Mouse (Mus musculus) monocyte, adult 2 months (primary cell): ENCODE measurements around the gene Abtb2.
A peak's percentile ranks its signal among the peaks of the same experiment; 100 is the strongest.

Experiments used
- DNase-seq, 2 experiments: peaks; one replicate each; pipeline ENCODE4 v3.0.0; 2022; ENCODE audit warnings: low spot score in 2 of 2, low read depth in 1 of 2

The Abtb2 gene

DNA sequence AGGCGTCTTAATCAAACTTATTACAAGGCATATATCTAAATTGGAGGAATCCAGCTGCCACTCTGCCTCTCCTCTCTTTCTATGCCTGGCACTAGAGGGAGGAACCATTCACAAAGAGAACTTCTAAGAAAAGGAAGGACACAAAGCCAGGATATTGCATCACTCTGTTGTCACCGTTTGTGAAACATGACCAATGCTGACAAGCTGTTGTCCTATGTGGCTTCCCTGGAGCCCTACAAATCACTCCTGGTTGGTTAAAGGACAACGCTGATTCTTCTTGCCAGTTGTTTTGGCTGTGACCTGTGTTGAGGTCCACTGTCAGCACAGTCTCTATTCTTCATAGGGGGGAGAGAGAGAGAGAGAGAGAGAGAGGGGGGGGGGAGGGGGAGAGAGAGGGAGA lies 17.2 kb downstream of the Abtb2 start:
- DNase-seq, result no peak

GRCm38 (mm10) chr2:103584093-103584492 lies 18.0 kb downstream of the Abtb2 start:
- DNase-seq, result no peak

DNA sequence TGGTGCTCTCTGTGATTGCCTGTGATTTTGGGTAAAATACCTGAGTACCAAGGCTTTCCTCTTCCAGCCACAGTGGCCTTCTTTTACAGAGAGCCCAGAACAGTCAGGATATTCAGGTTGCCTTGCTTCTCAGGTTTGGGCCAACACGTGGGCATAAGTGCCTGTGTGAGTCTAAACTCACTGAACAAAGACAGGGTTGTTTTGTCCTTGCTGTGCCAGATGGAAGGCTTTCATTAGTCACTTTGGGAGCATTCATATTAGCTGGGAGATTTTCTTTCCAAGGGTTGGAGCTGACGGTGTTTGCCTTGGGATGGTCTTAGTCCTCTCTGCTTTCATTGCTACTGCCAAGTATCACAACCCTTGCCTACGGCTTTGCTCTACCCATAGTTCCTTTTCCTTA lies 20.3 kb downstream of the Abtb2 start:
- no peak for DNase-seq

- DNase-seq, result no peak
Observed at GRCm38 (mm10) chr2:103588776-103589175, 22.7 kb downstream of the Abtb2 start.

DNA sequence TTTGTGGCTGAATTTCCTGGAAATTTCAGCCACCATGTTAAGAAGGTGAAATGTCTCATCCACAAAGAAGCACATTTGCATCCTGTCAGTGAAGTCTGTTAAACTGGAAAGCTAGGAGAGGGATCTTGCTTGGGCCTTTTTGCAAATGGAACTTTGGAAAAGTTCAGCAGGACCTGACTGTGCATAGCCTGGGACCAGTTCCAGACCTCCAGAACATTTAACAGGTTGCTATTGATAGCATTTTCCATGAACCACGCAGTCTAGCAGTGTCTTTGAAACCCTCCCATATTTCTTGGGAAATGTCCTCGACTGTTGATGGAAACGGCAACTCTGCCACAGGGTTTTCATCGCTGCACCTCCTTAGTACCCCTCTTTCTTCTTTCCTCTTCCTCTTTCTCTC lies 23.3 kb downstream of the Abtb2 start:
- DNase-seq, result no peak

- DNase-seq, result no peak
Observed at GRCm38 (mm10) chr2:103590645-103591044, 24.5 kb downstream of the Abtb2 start.

DNA sequence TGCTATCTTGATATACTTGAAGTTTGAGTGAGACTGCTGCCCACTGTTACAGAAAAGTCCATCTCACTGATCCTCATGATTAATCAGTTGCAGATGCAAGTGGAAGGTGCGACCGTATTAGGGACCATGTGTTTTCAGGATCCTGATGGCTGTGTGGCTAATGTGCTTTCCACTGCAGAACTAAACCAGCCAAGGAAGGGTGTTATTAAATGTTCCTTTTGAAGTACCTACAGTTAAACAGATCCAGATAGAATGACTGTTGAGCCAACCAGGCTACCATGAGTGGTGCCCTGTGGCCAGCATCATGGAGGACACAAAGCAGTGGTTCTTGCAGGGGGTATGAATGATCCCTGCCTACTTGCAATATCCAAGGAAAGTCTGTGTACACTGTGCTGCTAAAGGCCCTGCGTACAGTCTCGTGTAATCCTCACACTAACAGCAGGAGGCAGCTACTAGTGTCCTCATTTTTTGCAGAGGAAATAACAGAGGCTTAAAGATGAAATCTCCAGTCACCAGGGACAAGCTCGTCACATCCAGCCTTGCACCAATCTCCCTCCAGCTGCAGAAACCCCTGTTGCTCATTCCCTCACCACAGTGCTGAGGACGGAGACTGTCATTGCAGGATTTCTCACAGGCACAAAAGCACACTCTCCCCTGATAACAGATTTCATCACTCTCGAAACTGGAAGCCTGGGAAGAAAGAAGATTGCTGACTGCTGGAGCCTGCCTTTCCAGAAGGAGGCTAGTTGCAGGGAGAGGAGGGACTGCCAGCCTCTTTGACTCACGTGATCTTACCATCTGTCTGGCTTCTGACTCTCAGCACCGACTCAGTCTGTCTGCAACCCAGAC lies 25.9 kb downstream of the Abtb2 start:
- no peak for DNase-seq

- DNase-seq, result no peak
Observed at GRCm38 (mm10) chr2:103592591-103592929, 26.4 kb downstream of the Abtb2 start.

DNA sequence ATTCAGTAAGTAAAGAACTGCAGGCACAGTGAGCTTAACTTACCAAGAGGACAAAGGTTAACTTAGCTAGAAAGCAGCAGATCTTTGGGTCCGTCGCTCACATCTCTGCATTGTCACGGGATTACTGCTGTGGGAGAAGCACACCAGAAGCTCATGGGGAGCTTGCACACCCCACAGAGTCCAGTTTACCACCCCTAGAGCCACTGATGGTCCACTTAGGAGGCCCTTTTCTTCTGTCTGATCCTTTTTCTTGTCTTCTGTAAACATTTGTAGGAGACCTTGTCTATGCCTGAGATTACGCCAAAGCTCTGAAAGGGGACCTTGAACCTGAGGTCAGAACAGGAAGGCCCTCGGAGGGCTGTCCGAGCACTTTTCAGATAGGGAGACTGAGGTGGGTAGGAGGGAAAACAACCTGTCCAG lies 28.5 kb downstream of the Abtb2 start:
- no peak for DNase-seq

DNA sequence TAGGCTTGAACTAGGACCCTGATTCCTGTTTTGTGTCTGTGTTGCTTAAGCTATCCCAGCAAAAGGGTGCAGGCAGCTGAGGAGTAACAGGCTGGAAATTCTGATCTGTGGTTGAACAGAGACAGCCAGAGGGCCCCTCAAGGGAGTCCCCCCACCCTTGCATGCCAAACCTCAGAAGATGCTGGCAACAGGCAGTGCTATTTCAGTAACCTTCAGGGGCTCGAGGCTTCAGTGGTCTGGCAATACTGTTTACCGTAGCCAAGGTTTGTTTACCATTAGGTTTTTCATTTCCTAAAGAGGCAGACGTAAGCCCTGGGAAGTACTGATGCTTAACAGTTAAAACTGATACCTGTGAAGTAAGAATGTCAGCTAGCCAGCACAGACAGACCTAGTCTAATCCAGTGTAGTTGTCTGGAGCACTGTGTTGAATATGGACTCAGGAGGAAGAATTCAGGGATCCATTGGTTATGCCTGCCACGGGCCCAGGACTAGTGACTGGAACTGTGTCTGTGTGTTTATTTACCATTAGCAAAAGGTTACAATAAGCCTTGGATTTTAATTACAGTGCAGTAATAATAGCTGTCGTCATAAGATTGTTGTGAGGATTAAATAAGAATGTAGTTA lies 29.0 kb downstream of the Abtb2 start:
- DNase-seq, result no peak

DNA sequence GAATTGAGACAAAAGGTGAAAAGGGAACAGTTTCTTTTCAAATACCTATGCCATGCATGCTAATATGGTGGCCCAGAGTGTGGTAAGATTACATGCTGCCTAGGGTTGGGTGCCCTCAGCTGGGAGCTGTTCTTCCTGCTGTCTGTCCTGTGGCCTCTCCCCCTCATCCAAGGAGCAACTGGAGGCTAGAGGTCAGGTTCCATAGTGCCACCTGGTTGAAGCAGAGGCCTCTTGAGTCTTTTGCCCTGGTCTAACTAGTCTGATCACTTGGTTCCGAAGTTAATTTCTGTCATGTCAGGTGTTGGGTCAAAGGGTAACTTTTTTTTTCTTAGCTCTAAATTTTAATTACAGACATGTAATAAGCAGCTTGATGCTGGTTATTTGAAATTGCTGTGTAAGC lies 33.2 kb downstream of the Abtb2 start:
- DNase-seq, result no peak

- no peak for DNase-seq
Observed at GRCm38 (mm10) chr2:103600165-103600891, 34.2 kb downstream of the Abtb2 start.

- no peak for DNase-seq
Observed at GRCm38 (mm10) chr2:103601126-103601525, 35.0 kb downstream of the Abtb2 start.

- no peak for DNase-seq
Observed at GRCm38 (mm10) chr2:103601531-103601930, 35.4 kb downstream of the Abtb2 start.

GRCm38 (mm10) chr2:103603209-103603608 lies 37.1 kb downstream of the Abtb2 start:
- DNase-seq, result no peak

DNA sequence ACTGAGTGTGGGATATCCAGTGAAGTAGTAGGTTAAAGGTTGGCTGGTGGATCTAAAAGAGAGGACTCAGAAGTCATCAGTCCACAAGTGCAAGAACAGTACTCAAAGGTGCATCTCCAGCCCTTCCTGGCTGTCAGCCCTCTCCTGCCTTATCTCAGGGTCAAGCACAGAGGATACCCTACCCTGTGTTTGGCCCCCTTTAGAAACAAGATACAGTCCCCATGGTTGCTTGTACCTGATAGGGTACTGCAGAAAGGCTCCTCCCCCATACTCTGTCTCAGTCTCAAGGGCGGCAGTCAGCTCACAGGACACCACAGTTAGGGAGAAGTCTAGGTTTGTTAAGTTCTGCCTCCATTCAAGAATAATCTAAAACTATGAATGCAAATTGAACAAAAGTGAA lies 37.8 kb downstream of the Abtb2 start:
- DNase-seq, result no peak

GRCm38 (mm10) chr2:103605805-103606498 lies 39.8 kb downstream of the Abtb2 start:
- peak; percentile 44 to 57 for DNase-seq

DNA sequence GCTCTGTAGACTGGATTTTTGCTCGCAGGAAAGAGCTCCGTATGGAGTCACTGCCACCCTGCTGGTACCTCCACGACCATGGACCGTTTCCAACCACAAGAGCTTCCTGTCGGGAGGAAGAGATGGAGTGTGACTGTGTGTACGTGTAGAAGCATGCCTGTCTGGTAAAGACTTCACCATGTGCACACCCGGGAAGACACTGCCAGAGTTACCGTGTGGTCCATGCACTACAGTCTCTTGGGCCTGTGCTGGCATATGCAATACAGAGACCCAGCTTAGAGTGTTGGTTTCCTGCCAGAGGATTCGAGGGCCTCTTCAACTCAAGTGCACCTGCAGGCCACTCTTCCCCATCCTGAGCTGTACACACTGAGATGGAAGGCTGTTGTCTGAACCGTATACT lies 41.8 kb downstream of the Abtb2 start:
- no peak for DNase-seq

DNA sequence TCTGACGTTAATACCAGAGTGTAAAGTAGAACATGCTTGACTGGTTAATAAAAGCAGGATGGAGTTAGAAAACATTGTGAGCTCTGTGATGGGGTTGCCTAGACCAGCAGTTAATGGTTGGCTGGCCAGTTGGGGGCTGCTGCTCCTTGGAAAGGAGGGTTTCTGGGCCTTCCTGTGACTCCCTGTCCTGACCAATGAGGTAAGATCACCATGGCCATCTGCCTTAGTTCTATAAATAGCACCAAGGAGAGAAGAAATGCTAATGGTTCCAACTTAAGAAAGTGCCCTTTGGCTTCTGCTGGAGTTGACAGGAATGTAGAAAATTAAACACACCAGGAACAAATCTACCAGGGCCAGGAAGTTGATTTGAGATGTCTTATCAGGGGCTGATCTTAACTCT lies 42.8 kb downstream of the Abtb2 start:
- DNase-seq, result no peak

- DNase-seq, result no peak
Observed at GRCm38 (mm10) chr2:103609499-103609898, 43.4 kb downstream of the Abtb2 start.

GRCm38 (mm10) chr2:103610831-103611535 lies 44.9 kb downstream of the Abtb2 start:
- no peak for DNase-seq
